Mouse (Mus musculus): ENCODE data around the gene Apol11b.
"Not testable (repeated sequence)": the region's sequence is repeated elsewhere in the genome, so short reads cannot be mapped to it uniquely, and the experiment has no call there.

- TF ChIP-seq POLR2A (IDR thresholded peaks at IDR 0.05; ENCODE audit: borderline replicate concordance, control insufficient read depth, low read depth, low read length); CTCF (IDR thresholded peaks at IDR 0.05; ENCODE audit: control insufficient read depth, insufficient read depth, low read length): not testable (repeated sequence)
These were observed 16.6 kb downstream of the Apol11b start for GRCm38 (mm10) chr15:77626471-77626870.

Measured in bone marrow, adult 2 months (tissue).